Mouse (Mus musculus) small intestine, adult 2 months (tissue): Measurements from ENCODE around the gene Ccdc154.

Experiments
- CTCF ChIP-seq: fragments of 200-500 bp; IDR thresholded peaks from 2 replicates; pipeline ENCODE4 v1.5.1; 2012; ENCODE audit warnings: low read depth, mild to moderate bottlenecking, control low read depth, inconsistent platforms, low read length, moderate library complexity, mixed read lengths; ENCODE audit not compliant: insufficient replicate concordance, insufficient read length; ENCODE audit errors: extremely low read depth
- POLR2A ChIP-seq: fragments of 200-500 bp; IDR thresholded peaks from 2 replicates; pipeline ENCODE4 v1.6.1; 2012; ENCODE audit warnings: low read depth, mild to moderate bottlenecking, control low read depth, inconsistent platforms, low read length, moderate library complexity

GRCm38 (mm10) chr17:25187784-25188149, 25.5 kb downstream of the Ccdc154 start:
- TF ChIP-seq POLR2A, result no peak
- TF ChIP-seq CTCF, result no peak
